9 mouse cellular contexts compared by ENCODE assay signal in the genomic region with DNA sequence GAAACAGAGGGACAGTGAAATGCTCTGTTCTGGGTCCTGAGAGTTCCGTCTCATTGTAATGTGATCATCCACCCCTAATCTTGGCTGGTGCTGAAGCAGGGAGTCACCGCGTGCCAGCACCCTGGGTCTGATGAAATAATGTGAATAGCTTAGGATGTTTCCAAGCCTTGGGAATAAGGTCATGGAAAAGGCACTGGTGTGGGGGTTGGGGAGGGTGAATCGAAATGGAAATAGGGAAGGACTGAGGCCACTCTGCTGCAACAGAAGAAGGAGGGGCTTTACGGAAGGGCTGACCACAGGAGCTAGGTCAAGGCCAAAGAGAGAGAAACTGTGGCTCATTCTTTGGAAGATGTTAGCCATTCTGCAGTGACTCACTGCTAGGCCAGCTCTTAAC. TPM values are rescaled to one million over a fixed set of nuclear protein-coding genes. Genes with fewer than 3 reads are reported as not detected.
A peak's percentile ranks its signal among the peaks of the same experiment; 100 is the strongest.
DNase-seq lines count a peak whose midpoint lies in the region.
"Had no signal": no experiment of that assay in that cellular context is flagged by ENCODE, and none has a peak within 500 bp of the region (broad histone marks: within the 10 kb centered on the region; RNA-seq: fewer than 3 reads in every experiment).

No protein-coding gene starts in this region.

- intact Hi-C loops in left cerebral cortex, postnatal 10 days (cut with DNase I): no loop called here

- DNase-seq in kidney, postnatal 36 days: peak; percentile 22 to 33
- no peak for DNase-seq in kidney, adult 9 months
- peak; percentile 63 for DNase-seq in MN1 (ENCODE audit: low spot score)
- DNase-seq in gastrocnemius, adult 18-20 months (ENCODE audit: low spot score): peak; percentile 81
- DNase-seq in lung, postnatal 10 days: peak; percentile 75
- no peak for DNase-seq in layer of hippocampus, adult 9-11 months
- no peak for DNase-seq in left cerebral cortex, postnatal 10 days (ENCODE audit: extremely low spot score in 1 of 2, low spot score in 2 of 2)
- DNase-seq in right cerebral cortex, postnatal 4 days: no peak
- DNase-seq: kidney, adult 11 months had no signal

RNA-seq across cellular contexts. Expression of a gene that starts 18.7 kb away (rescaled TPM):
- total RNA-seq in gastrocnemius, adult 18-20 months (2021): 1 to 10 TPM; 1.7 to 2.0 TPM
- 10 to 100 TPM; 47.6 to 50.3 TPM for total RNA-seq in left cerebral cortex, postnatal 10 days (2021)

Comparison
In these comparisons a context has a peak if more than half of its experiments do, and no peak if none do; other contexts are left out.
1. DNase-seq: peak in kidney, postnatal 36 days (2 of 2), MN1 (single experiment), gastrocnemius, adult 18-20 months (single experiment) and lung, postnatal 10 days (single experiment); none in kidney, adult 9 months (single experiment), layer of hippocampus, adult 9-11 months (single experiment), left cerebral cortex, postnatal 10 days (0 of 2) and right cerebral cortex, postnatal 4 days (single experiment).
2. RNA of a gene that starts 18.7 kb away (total RNA-seq): 47.6 to 50.3 TPM in left cerebral cortex, postnatal 10 days; 1.7 to 2.0 TPM in gastrocnemius, adult 18-20 months; every median in the first group is over 10 times any median in the second.